Mouse (Mus musculus) fibroblast of lung, adult 2 months (primary cell): ENCODE data around the gene Slc4a8.
"Not testable (repeated sequence)": the region's sequence is repeated elsewhere in the genome, so short reads cannot be mapped to it uniquely, and the experiment has no call there.

Experiments
- DNase-seq: peaks from one replicate; pipeline ENCODE4 v3.0.0-alpha.2; 2011; ENCODE audit warnings: low read depth

Gene Slc4a8

DNA sequence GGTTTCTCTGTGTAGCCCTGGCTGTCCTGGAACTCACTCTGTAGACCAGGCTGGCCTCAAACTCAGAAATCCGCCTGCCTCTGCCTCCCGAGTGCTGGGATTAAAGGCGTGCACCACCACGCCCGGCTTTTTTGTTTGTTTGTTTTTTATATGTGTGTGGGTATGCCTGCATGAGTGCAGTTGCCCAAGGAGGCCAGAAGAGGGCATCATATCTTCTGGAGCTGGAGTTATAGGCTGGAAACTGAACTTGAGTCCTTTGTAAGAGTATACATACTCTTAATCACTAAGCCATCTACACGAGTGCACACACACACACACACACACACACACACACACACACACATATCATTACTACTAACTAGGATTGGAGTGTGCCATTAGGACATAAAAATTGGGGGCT lies 12.3 kb downstream of the Slc4a8 start:
- DNase-seq: not testable (repeated sequence)

DNA sequence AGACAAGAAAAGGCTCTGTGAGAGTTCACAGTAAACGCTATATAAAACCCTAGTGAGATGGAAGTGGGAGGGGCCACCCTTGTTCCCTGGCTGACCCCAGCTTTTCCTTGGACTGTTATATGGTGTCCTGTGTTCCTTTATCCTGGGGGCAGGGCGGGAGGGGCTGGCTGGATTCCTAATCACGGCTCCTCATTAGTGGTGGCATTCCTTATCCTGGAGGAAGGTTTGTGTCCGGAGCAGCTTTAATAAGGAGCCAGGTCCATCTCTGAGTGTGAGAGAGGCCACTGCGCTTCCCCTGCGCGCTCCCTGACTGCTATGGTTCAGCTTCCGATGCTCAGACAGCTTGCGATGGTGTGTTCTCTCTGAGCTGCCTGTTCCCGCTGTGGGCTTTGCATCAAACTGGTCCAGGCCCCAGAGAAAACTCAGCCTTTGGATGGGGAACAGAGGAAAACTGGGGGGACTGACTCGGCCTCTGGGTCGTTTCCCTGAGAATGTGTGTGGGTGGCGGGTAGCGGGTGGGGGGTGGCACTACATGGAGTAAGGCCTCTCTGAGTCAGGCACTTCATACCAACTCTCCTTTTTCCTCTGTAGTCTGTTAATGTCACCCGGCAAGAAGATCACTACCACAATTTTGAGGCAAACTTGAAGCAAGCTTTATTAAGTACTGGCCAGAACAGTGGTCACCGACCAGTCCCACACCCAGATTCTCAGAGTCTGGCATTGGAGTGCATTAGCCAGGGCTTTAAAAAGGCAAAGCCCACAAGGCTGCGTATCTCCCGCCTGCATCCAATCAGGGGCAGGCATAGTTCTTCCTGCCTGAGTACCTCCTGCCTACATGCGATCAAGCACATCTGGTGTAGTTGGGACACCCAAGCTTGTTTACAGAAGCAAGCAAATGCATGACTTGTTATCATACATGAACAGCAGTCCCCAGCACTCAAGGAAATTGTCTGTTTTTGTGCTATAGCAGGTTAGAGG lies 13.9 kb downstream of the Slc4a8 start:
- DNase-seq: no peak

DNA sequence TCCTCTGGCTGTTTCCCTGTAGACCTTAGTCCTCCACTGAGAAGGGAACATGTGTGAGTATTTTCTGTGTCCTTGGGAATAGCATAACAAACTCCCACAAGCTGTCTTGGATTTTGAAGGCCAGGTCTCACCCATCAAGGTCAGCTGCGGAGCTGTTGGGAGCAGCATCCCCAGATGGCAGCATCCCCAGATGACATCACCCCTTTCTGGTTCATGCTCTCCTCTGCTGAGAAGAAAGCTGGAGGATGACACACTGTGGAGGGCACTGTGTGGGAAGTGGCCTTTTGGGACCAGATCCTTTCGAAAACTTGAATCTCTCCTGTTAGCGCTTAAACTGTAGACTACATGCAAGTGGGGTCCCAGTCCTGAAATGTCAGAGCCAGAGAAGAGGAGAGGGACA lies 14.9 kb downstream of the Slc4a8 start:
- no peak for DNase-seq

DNA sequence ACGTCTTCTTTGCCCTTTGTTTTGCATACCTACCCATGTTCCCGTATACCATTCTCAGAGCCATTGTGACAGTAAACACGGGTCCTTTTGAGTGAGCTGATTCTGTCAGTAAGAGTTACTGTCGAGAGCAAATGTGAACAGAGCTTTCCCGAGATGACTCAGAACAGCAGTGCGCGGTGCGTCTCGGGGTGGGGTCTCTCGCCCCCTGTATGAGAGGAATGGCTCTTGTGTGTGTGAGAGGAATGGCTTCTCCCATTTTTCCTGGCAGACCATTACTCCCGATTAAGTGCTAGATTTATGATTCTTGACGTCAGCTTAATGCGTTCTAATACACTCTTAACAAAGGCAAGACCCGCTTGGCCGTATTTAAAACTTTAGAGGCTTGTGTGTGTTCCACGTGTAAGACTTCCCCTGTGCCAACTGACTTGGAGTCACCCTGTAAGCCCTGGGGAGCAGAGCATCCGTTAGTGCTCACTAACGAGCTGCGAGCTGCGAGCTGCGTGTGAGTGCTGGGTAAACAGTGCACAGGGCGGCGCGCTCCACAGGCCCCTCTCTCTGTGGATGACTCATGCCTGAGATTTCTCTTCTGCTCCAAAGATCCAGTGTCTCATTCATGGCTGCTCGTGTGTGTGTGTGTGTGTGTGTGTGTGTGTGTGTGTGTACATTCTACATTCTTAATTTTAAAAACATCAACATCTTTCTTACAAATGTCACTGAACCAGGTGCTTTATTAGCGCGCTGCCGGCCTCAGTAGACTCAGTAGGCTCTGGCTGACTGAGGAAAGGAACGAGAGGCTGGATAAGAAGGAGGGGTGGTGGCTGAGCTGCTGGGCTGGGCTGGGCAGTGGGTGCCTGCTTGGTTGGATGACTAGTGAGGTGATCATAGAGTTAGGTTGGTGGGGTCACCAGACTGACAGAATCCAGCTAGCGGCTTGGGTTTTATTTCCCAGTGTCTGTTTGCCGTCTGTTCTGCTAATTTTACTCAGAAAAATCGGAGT lies 15.8 kb downstream of the Slc4a8 start:
- DNase-seq: no peak

DNA sequence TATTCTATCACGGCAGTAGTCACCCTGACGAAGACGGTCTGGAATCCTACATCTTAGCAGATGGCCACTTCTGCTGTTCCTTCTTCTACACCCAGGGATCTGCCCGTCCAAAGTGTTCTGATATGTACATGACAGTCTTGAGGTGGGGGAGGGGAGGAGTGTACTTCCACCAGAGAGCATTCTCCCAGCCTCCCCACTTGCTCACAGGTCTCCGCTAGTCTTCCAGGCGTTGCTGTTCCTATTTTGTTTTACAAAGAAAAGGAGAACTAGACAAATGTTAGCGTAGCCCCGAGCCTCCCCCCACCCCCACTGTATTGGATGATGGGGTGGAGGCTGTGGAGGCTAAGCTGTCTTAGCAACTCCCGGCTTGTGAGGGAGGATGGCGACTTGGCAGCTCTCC lies 18.3 kb downstream of the Slc4a8 start:
- no peak for DNase-seq

DNA sequence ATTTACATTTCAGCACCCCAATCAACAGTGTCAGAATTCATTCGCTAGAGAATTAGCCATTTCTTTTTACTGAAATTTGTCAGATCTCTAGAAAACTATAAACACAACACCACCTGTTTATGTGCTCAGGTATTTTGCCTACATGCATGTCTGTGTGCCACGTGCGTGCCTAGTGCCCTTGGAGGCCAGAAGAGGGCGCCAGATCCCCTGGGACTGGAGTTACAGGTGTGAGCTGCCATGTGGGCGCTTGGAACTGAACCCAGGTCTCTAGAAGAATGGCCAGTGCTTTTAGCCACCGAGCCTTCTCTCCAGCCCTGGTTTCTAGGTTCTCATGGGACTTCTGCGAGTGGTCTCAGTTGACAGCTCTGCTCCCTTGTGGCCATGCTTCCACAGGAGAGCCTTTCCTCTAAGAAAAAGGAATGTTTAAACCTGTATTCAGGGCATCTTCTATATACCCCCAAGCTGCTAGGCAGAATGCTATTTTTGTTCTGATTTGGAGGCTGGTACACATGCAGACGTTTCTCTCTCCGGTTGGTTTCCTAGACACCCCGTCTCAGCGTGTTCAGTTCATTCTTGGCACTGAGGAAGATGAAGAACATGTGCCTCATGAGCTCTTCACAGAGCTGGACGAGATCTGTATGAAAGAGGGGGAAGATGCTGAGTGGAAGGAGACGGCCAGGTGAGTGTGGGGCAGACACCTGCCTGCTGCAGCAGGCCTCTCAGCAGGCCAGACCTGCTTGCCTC lies 21.9 kb downstream of the Slc4a8 start:
- DNase-seq: no peak

DNA sequence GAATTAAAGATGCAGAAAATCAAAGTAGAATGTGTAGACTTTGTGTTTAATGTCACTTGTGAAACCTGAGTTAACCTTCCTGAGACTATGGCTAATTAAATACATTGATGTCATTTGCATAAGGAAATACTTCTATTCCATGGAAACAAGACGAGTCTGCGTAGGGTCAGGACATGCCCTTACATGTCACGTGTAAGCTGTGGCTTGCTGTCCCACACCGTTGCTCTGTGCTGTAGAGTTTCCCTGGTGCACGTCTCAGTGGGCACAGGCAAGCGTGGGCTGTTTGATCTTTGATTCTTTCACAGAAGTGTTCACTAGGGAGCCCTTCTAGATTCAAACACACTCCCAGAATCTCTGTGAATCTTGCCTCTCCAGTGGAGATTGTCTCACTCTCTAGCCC lies 28.7 kb downstream of the Slc4a8 start:
- no peak for DNase-seq

DNA sequence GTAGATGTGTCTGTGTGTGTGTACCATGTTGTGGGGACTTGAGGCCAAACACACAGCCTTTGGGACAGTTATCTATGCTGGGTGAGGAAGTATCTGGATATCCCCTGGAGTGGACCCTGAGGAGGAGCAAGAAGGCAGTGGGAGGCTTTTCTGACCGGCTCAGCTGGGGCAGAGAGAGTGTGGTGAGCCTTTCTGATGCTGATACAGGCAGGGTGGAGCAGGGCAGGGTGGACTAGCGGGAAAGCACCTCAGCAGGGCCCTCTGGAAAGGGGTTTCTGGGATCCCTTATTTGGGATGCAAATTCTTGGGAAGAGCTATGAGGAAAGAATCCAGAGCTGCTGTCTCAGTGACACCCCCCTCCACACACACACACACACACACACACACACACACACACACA lies 30.8 kb downstream of the Slc4a8 start:
- no peak for DNase-seq

DNA sequence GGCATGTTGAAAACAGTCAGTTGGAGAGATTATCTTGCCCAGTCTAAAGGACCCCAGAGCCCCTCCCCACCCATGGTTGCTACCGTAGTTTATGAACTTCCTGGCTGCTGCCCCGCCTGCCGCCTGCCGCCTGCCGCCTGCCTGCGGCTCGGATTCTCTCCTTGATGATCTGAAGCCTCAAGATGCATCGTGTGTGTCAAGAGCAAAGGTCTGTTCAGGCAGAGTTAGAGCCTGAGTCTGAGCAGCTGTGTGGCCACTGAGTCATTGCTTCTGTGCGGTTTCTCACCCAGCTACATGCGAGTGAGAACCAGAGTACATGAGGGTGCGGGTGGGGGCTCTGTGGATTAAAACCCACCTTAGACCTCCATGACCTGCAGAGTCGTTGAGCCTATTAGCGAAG lies 39.4 kb downstream of the Slc4a8 start:
- DNase-seq: no peak

DNA sequence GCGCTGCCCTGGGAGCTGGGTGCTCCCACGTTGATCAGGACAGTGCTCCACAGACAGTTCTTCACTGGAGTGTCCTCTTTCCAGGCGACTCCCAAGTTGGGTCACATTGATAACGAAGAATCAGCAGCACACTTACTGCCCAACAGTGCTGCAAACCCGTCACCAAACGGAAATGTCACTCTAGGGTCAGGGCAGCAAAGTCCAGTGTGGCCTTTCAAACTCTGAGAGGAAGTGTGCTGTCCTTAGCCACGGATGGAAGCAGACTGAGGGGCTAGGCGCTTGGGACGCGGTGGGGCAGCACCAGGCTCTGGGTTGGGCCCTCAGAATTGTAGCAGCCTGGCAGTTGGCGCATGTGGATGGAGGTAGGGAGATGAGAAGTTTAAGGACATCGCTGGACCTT lies 46.5 kb downstream of the Slc4a8 start:
- no peak for DNase-seq

DNA sequence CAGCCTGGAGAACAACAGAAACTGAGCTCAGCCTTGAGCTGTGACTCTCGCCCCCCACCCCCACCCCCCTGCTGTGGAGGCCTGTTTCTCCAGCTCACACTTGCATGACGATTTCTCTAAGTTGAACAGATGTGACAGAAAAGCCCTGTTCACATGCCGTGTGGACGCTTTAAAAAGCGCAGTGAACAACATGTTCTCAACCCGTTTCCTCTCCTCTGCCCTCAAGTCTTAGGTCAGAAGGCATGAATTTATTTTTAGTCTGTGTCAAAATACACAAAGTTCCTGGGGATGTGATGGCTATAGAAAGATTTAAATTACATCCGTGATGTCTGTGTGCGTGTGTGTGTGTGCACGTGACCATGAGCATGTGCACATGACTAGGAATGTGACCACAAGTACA lies 46.9 kb downstream of the Slc4a8 start:
- DNase-seq: no peak

DNA sequence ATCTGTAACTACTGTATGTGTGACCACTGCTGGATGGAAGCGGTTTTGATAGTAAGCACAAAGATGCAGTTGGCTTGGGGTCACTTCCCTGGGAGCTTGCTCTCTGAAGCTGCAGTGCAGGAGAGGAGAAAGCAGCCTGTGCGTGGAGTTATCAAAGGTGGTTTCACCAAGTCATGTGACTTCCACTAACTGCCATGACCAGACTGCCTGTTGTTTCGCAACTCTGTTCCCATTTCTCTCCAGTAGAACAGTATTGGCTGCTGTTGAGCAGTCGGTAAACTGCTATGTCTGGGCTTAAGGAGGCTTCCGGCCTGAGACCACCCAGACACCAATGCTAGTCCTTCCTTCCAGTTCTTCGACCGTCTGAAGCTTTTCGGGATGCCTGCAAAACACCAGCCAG lies 48.7 kb downstream of the Slc4a8 start:
- DNase-seq: no peak

DNA sequence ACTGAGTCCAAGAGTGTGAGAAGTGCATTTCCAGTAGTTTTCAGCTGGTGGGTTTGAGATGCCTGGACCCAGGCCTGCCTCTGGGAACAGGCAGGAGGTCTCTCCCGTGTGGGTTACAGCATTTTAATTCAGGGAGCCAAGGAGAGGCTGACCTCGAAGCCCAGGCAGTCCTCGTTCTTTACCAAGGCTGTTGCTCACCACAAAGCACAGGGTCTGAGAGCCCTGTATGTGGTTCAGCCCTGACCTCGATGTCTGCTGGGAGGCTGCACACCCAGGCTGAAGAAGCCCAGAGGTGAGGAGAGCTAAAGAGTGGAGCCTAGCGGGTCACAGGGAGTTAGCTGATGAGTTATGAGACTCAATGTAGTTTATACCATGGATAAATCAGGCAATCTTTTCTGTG lies 52.0 kb downstream of the Slc4a8 start:
- DNase-seq: no peak

DNA sequence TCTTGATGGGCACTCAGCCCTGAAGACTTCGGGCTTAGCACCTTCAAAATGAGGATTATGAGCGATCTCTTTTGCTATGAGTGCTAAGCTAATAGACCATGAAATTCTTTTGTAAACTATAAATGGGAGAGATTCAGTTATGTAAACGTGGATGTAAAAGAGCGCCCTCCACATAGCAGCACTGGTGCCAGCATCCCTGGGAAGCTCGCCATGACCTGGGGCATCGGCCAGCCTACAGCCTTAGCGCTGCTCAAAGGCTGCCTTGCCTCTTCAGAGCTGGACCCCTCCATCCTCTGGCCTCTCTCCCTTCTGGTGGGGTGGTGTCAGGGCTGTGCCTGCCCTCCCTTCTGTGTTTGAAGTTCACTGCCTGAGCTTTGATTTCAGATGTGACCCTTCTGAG lies 52.5 kb downstream of the Slc4a8 start:
- DNase-seq: no peak

DNA sequence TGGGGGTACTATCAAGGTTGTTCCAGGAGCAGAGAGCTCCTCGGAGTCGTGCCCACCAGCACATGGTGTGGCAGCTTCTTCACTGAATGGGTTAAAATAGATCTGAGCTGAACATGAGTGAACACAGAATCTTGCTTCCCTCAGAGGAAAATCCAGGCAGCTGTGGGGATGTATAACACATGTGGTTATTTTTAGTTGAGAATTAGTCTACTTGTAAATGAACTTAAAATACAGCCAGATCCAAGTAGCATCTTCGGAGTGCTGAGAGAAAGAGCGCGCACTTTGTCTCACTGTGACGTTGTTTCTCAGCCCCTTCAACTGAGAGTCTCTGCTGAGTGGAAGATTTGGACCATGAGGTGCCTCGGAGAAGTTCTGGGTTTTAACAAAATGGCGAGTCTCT lies 53.8 kb downstream of the Slc4a8 start:
- DNase-seq: no peak

DNA sequence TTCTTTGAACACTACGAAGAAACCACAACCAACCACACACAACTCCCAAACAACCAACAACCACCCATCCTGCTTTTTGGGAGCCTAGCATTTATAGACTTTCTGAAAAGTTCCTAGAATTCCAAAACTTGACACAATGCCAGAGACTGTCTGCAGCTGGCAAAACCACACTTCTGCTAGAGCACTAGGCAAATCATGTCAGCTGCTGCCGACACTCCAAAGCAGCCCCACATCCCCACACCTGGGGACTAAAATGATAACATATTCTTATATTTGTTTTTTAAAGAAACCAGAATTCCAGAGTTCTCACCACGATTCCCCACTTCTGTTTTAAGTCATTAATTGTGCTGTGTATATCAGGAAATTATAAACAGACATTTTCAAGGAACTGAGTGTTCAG lies 57.3 kb downstream of the Slc4a8 start:
- no peak for DNase-seq

DNA sequence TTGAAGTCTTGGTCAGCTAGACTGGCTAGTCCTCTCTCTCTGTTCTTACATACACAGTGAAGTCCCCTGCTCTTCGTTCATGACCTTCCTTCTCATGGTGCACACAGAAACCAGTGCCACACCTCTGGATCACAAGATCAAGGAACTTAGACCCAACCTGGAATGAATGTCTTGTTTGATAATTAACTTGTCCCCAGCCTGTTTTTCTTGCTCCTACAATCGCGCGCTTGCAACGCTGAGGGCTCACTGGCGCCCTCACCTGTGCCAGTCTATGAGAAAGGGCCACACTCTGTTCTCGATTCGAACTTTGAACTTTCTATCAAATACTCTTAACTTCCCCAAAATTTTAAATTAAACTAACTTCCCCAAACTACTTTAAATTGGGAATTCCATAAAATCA lies 60.3 kb downstream of the Slc4a8 start:
- no peak for DNase-seq

DNA sequence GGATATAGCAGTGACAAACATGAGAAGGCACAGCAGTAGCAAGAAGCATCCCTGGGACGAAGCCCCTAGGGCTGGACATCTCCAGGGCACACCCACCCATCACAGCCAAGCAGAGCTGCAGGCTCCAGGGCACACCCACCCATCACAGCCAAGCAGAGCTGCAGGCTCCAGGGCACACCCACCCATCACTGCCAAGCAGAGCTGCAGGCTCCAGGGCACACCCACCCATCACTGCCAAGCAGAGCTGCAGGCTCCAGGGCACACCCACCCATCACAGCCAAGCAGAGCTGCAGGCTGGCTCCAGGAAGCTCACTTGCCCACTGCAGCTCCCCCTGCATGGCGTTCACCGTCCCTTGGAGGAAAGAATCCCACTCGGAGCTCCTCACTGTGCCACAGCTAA lies 60.8 kb downstream of the Slc4a8 start:
- DNase-seq: not testable (repeated sequence)

DNA sequence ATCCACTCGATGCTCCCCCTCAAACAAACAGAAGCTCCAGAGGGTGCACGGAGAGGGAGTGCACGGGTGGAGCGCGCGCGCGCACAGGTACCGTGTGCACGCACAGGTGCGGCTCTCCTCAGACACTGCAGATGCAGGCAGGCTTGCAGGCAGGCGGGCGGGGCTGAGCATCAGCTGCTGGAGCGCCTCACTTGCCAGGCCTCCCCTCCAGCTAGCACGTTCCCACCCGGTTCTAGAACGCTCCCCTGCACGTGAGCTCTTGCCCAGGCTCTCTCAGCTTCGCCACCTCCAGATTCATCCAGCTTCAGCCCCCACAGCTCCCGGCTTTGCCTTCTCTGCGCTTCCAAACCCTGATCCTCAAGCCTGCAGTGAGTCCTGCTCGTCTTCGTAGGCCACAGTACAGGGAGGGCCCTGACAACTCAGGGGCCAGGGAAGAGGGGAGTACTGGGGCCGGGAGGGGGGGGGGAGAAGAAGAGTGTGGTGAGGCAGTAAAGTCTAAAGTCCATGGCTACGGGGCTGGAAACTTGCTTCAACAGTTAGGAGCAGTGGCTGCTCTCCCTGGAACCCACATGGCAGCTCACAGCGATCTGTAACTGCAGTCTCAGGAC lies 63.8 kb downstream of the Slc4a8 start:
- DNase-seq: no peak

DNA sequence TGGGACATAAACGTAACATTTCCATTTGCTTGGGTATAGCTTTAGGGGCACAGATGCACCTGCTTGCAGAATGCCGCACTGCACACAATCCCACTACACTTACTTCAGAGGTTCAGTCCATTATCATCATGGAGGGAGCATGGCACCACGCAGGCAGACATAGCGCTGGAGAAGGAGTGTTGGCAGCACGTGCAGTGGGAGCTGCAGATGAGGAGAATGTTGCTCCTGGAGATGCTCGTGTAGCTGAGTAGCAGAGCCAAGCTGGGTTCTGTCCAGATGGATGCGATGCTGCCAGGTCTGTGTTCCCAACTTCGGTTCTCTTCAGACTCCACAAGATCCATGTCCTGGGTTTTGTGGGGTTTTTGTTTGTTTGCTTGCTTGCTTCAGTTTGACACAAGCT lies 64.5 kb downstream of the Slc4a8 start:
- no peak for DNase-seq

DNA sequence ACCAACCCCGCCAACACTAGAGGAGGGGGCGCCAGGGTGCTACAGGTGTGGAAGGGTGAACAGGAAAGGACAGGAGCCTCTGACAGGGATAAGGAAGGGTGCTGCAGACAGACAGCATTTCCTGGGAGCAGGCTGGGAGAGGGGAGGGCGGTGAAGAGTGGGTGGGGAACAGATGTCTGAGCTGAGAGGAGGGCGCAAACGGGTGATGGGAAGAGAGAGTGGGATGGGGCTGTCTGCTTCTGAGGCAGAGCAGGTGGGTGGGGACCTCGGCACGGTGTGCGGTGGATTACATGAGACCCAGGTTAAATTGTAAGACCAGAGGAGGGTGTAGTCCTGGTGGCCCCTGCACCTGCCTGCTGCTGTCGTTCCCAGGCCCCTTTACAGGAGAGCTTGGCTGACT lies 68.2 kb downstream of the Slc4a8 start:
- no peak for DNase-seq

DNA sequence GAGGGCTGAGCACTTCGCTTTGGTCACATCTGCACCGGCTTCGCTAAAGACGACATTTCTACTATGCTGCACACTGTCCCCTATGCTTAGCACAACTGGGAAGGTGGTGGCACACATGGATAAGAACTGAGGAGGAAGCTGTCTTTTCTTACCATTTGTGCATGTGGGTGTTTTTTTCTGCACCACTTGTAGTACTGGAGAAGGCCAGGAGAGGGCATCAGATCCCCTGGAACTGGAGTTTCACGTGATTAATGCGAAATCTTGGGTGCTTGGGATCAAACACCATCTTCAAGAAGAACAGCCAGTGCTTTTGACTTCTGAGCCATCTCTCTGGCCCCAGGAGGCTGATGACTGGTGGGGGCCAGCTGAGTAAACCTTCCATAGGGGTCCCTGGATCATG lies 69.1 kb downstream of the Slc4a8 start:
- no peak for DNase-seq
